Mouse (Mus musculus): Measurements from ENCODE around the gene Mpc1. TPM values are rescaled to one million over a fixed set of nuclear protein-coding genes. Genes with fewer than 3 reads are reported as not detected.

Mpc1 gene
- polyA plus RNA-seq (2016; fragmentation: Nextera tagmentation; extraction: Ambion mirVana): 164 and 166 TPM in 2 replicates

DNA sequence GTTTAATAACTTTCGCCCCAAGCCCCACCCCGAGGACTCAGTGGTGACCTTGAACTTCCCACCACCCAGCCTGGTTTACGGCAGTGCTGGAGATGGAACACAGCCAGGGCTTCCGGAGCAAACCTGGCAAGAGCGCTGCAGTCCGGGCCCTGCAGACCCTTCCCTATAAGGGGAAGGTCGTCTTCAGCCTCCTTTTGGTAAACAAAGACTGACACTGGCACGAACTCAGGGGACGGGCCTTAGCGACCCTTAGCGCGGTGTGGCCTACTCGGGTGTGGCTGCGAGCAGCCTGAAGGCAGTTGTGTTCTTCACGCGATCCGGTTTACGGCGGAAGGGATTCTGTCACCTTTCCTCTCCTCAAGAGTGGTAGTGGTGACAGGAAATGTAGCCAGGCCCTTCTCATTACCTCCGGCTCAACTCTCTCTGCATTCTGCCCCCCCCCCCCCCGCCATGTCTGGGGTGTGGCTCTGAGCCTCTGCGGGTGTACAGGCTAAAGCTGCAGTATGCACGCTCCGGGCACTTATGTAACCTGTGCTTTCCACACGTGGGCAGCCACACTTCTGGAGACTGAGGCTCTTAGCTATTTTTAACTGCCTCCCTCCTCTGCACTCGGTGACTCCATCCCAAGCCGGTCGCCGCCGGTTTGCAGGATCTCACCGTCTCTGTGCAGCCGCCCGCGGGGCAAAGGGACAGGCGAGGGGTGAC, at the start of gene Mpc1:
Gene Mpc1, plus strand, starts transcription at position 84 of the 705 bp plus-strand sequence.
- under 1% methylated on average over 35 of the region's 35 CpGs for WGBS
- Histone ChIP-seq H3K9ac (peak within 1 kb of the TSS; percentile 85), H3K4me2 (peak within 1 kb of the TSS; percentile 93), H3K27me3 (replicated peaks) (peaks cover 5% of the 10 kb centered on the region; the same call in 1 of the 2 replicates), H3K36me3 (no peaks in the 10 kb centered on the region), H3K4me3 (peak within 1 kb of the TSS; percentile 69), H3K27ac (ENCODE audit: poor library complexity, severe bottlenecking) (peak within 1 kb of the TSS; percentile 99), H3K9me3 (replicated peaks) (no peaks in the 10 kb centered on the region), H3K4me1 (replicated peaks) (peaks cover 6% of the 10 kb centered on the region; the same call in 1 of the 2 replicates)
- peak; percentile 80 for ATAC-seq (ENCODE audit: insufficient number of reproducible peaks, low FRiP score)

DNA sequence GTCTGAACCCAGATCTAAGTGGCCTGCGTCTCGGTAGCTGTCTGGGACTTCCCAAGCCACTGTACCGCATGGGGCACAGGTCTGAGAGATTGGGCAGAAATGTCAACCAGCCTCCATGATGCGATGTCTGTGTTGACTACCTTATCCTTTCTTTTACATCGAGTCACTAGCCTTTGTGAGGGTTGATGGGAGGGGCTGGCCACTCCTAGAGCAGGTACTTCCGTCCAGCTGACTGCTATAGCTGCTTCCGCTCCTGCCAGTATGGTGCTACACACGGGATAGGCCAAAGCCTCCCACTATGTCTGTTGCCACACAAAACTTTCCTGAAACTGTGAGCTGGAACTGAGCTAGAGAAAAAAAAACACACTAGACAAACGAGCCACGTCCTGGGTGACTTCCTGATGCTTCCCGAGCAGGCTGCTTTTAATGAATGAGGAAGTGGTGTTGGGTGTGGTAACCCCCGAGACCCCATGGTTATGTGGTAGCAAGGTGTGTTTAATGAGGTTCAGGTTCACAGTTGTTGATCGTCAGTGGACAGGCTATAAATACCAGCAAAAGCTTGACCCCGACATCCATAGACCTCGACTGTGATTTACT, 49.0 kb upstream of the Mpc1 start:
- Histone ChIP-seq H3K4me1 (replicated peaks) (peaks cover 5% of the 10 kb centered on the region; the same call in 1 of the 2 replicates), H3K27me3 (replicated peaks) (peaks cover 11% of the 10 kb centered on the region; the same call in 1 of the 2 replicates), H3K27ac (ENCODE audit: poor library complexity, severe bottlenecking) (no peak overlapping the region), H3K36me3 (no peaks in the 10 kb centered on the region), H3K4me2 (no peak overlapping the region), H3K9ac (no peak overlapping the region), H3K9me3 (replicated peaks) (no peaks in the 10 kb centered on the region), H3K4me3 (no peak overlapping the region)
- WGBS: 68% methylated on average over 15 of the region's 15 CpGs
- ATAC-seq (ENCODE audit: insufficient number of reproducible peaks, low FRiP score): no peak

DNA sequence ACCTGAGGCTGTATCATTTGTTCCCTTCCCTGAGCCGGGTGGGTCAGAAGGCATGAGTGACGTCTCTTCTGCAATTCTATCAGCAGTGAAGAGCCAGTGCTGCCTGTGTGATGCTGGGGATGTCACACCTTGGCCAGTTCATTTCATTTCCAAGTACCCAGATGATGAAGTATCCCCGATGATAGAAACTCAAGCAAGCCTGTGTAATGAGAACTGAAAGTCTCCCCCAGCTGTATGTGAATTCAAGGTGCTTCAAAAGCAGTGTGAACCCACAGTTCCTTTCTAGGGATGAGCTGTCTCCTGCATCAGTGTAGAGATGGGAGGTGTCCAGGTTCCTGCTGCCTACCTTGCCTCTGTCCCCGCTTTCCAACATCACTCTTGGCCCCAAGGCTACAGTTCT, 48.2 kb upstream of the Mpc1 start:
- H3K36me3 ChIP-seq: no peaks in the 10 kb centered on the region
- H3K9me3 ChIP-seq (replicated peaks): no peaks in the 10 kb centered on the region
- H3K27me3 ChIP-seq (replicated peaks): peaks cover 11% of the 10 kb centered on the region; the same call in 1 of the 2 replicates
- H3K4me2 ChIP-seq: no peak overlapping the region
- WGBS: 74% methylated on average over 4 of the region's 4 CpGs
- peaks cover 5% of the 10 kb centered on the region; the same call in 1 of the 2 replicates for H3K4me1 ChIP-seq (replicated peaks)
- no peak overlapping the region for H3K9ac ChIP-seq
- H3K27ac ChIP-seq (ENCODE audit: poor library complexity, severe bottlenecking): no peak overlapping the region
- no peak for ATAC-seq (ENCODE audit: insufficient number of reproducible peaks, low FRiP score)
- no peak overlapping the region for H3K4me3 ChIP-seq

DNA sequence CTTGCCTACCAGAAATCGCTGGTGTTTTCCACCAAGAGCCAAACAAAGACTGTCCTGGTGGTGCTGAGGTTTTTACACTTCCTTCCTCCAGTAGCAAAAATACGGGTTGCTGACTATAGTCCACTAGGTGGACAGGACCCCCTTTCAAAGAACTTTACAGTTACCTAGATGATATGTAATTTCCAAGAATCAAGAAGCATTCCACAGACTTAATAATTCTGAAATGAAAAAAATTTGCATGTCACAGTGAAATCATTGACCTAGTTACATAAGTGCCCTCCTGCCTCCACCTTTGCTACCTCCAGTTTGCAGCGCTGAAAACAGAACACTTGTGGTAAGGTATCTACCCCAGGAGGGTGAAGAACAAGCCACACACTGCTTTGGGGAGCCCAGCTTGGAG, 47.0 kb upstream of the Mpc1 start, which contains the start of gene Ccr6:
Gene Ccr6, plus strand, starts transcription at position 301 of the 400 bp plus-strand sequence.
- 67% methylated on average over 3 of the region's 3 CpGs for WGBS
- Histone ChIP-seq H3K36me3 (no peaks in the 10 kb centered on the region), H3K9me3 (replicated peaks) (no peaks in the 10 kb centered on the region), H3K9ac (no peak within 1 kb of the TSS), H3K4me3 (no peak within 1 kb of the TSS), H3K4me2 (no peak within 1 kb of the TSS), H3K4me1 (replicated peaks) (peaks cover 5% of the 10 kb centered on the region; the same call in 1 of the 2 replicates), H3K27ac (ENCODE audit: poor library complexity, severe bottlenecking) (no peak within 1 kb of the TSS), H3K27me3 (replicated peaks) (peaks cover 11% of the 10 kb centered on the region)
- ATAC-seq (ENCODE audit: insufficient number of reproducible peaks, low FRiP score): no peak

DNA sequence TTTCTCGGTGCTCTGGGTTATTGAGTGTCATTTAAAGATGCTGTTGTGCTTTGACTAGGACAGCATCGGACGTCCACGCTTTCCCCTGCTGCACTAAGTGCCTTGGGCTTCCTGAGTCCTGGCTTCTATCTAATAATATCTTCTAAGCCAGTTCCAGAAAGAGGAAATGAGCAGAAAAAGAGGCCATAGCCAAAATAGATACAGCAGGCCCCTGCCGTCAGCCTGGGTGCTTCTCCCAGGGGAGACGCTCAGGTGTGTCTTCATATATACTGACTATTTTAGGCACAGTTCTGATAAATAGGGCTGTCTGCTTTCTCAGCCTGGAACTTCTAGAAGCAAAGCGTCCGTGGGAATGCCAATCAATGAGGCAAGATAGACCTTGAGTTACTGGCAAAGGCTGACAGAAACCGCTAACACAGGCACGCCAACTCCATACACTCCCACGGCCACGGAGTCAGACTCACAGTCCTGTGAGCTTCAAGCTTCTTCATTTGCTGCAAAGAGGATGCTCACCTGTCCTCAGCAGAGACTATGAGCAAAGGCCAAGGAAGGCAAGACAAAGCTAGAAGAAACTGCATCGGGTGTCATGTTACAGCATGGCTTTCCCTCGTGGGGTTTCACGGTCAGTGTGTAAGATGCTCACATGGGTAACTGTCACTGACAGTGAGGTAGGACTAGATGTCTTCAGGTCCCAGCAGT, 44.5 kb upstream of the Mpc1 start:
- Histone ChIP-seq H3K9ac (no peak overlapping the region), H3K36me3 (no peaks in the 10 kb centered on the region), H3K27ac (ENCODE audit: poor library complexity, severe bottlenecking) (no peak overlapping the region), H3K4me3 (no peak overlapping the region), H3K9me3 (replicated peaks) (no peaks in the 10 kb centered on the region), H3K4me2 (no peak overlapping the region), H3K27me3 (replicated peaks) (peaks cover 15% of the 10 kb centered on the region), H3K4me1 (replicated peaks) (no peaks in the 10 kb centered on the region)
- no peak for ATAC-seq (ENCODE audit: insufficient number of reproducible peaks, low FRiP score)
- 69% methylated on average over 15 of the region's 15 CpGs for WGBS

DNA sequence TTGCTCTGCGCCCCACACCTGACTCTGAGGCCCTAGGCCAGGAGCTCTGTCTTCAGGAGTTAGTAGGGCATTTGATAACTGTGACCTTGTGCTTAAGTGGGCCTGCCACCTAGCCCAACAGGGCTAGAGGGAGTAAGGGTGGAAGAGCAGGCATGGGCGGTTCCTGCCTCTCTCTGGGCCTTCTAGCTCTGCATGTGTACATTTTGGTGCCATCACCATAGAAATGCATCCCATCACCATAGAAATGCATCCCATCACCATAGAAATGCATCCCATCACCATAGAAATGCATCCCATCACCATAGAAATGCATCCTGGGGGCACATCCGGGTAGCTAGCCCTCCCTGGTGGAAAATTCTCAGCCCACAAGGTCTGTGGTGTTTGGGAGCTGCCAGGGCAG, 43.1 kb upstream of the Mpc1 start:
- Histone ChIP-seq H3K4me3 (no peak overlapping the region), H3K9me3 (replicated peaks) (no peaks in the 10 kb centered on the region), H3K36me3 (no peaks in the 10 kb centered on the region), H3K4me1 (replicated peaks) (no peaks in the 10 kb centered on the region), H3K27me3 (replicated peaks) (peaks cover 18% of the 10 kb centered on the region), H3K9ac (no peak overlapping the region), H3K27ac (ENCODE audit: poor library complexity, severe bottlenecking) (no peak overlapping the region), H3K4me2 (no peak overlapping the region)
- no peak for ATAC-seq (ENCODE audit: insufficient number of reproducible peaks, low FRiP score)
- WGBS: 64% methylated on average over 3 of the region's 3 CpGs

DNA sequence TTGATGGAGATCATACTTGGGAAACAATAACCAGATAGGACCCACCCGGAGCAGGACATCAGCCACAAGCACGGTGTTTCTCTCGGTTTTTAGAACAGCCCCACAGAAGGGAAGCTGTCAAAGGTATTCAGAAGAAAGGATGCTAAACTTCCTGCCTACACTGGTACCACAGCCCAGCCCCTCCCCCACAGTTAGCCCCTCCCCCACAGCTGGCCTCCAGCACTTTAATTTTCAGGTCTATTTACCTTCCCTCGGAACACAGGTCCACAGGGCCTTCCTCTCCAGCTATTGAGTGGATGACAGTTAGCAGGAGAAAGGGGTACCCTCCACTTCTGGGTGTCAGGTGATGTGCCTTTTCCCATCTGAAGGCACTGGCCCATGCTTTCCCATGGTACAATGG, 42.2 kb upstream of the Mpc1 start:
- Histone ChIP-seq H3K36me3 (no peaks in the 10 kb centered on the region), H3K4me1 (replicated peaks) (no peaks in the 10 kb centered on the region), H3K27ac (ENCODE audit: poor library complexity, severe bottlenecking) (no peak overlapping the region), H3K27me3 (replicated peaks) (peaks cover 18% of the 10 kb centered on the region), H3K4me3 (no peak overlapping the region), H3K4me2 (no peak overlapping the region), H3K9ac (no peak overlapping the region), H3K9me3 (replicated peaks) (no peaks in the 10 kb centered on the region)
- ATAC-seq (ENCODE audit: insufficient number of reproducible peaks, low FRiP score): no peak
- WGBS: 72% methylated on average over 4 of the region's 4 CpGs

DNA sequence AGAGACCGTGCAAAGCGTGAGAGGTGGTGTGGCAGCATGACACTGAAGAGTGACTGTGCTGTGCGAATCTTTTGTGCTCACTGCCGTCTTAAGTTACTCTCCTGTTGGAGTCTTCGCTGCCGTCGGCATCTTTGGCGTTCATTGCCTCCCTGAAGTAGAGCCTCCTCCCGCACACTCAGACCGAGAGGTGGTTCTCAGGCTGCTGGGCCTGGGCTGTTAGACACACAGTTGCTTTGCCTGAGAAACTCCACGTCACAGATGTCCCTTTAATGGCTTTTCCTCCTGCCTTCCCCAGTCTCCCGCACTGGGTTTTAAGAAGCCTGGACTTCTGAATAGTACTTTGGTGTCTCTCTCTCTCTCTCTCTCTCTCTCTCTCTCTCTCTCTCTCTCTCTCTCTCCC, 41.1 kb upstream of the Mpc1 start:
- Histone ChIP-seq H3K4me3 (no peak overlapping the region), H3K4me1 (replicated peaks) (no peaks in the 10 kb centered on the region), H3K9me3 (replicated peaks) (no peaks in the 10 kb centered on the region), H3K27me3 (replicated peaks) (peaks cover 15% of the 10 kb centered on the region; the same call in 1 of the 2 replicates), H3K27ac (ENCODE audit: poor library complexity, severe bottlenecking) (no peak overlapping the region), H3K4me2 (no peak overlapping the region), H3K9ac (no peak overlapping the region), H3K36me3 (no peaks in the 10 kb centered on the region)
- WGBS: 73% methylated on average over 12 of the region's 12 CpGs
- no peak for ATAC-seq (ENCODE audit: insufficient number of reproducible peaks, low FRiP score)

DNA sequence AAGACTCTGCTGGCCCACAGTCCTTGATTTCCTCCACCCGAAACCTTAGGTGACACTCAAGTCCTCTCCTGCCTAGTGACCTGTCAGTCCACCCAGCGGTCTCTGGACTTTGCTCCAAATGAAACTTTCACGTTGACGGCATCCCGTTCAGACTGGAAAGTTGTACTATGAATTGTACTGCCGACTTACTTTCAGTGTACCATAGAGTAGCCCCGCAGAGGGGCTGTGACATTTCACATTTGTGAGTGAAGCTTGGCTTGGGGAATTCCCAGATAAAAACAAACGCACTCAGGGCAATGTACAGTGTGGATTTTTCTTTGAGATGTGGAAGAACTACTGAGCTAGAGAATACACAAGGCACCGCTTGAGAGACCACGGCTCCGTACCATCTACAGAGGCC, 40.5 kb upstream of the Mpc1 start:
- WGBS: 85% methylated on average over 11 of the region's 11 CpGs
- H3K9me3 ChIP-seq (replicated peaks): no peaks in the 10 kb centered on the region
- H3K4me1 ChIP-seq (replicated peaks): no peaks in the 10 kb centered on the region
- no peak overlapping the region for H3K27ac ChIP-seq (ENCODE audit: poor library complexity, severe bottlenecking)
- no peak overlapping the region for H3K4me3 ChIP-seq
- H3K27me3 ChIP-seq (replicated peaks): peaks cover 20% of the 10 kb centered on the region
- no peak overlapping the region for H3K4me2 ChIP-seq
- H3K36me3 ChIP-seq: no peaks in the 10 kb centered on the region
- no peak overlapping the region for H3K9ac ChIP-seq
- no peak for ATAC-seq (ENCODE audit: insufficient number of reproducible peaks, low FRiP score)

DNA sequence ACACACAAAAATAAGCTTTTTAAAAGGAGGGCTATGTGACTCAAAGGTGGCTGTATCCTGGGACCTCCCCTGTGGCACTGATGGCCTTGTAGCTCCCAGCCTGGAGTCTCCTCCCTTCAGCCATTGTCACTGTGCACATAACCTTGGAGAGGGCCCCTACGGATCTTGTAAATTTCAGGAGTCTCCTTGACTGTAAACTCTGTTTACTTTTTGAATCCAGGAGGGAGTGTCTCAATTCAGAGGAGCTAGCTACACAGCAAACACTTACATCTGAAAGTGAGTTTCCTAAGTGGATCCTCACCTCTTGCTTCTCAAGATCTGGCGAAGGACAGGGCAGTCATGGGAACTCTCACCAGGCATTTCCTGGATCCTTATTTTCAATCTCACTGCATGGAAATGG, 38.6 kb upstream of the Mpc1 start:
- Histone ChIP-seq H3K4me3 (no peak overlapping the region), H3K9me3 (replicated peaks) (no peaks in the 10 kb centered on the region), H3K27ac (ENCODE audit: poor library complexity, severe bottlenecking) (no peak overlapping the region), H3K4me2 (no peak overlapping the region), H3K27me3 (replicated peaks) (peaks cover 27% of the 10 kb centered on the region), H3K4me1 (replicated peaks) (no peaks in the 10 kb centered on the region), H3K9ac (no peak overlapping the region), H3K36me3 (no peaks in the 10 kb centered on the region)
- 73% methylated on average over 2 of the region's 2 CpGs for WGBS
- no peak for ATAC-seq (ENCODE audit: insufficient number of reproducible peaks, low FRiP score)

DNA sequence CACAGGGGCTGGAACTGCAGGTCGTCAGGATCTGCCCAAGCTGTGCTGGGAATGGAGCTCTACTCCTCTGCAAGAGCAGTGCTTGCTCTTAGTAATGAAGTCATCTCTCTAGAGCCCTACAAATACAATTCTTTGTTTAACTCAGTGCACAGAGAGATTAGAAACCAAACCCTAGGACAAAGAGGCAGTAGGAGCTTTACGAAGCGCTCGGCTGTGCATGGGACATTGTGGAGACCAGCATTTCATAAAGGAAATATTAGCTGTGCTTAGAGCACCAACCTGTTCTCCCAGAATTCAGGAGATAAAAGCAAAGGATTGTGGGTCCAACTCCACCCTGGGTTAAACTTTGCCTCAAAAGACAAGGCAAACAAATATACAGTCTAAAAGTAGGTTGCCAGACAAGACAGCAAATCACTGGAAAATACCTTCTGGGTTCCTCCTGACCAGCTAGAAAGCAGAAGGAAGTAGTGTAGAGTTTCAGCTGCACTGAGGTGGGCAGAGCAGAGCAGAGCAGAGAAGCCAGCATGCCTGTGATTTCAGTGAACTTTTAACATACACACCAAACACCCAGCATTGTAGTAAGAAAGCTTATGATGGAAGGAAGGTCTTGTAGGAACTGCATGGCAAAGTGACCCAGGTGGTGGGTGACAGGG, 36.5 kb upstream of the Mpc1 start:
- Histone ChIP-seq H3K36me3 (no peaks in the 10 kb centered on the region), H3K27ac (ENCODE audit: poor library complexity, severe bottlenecking) (no peak overlapping the region), H3K9me3 (replicated peaks) (no peaks in the 10 kb centered on the region), H3K4me3 (no peak overlapping the region), H3K4me1 (replicated peaks) (no peaks in the 10 kb centered on the region), H3K4me2 (no peak overlapping the region), H3K27me3 (replicated peaks) (peaks cover 42% of the 10 kb centered on the region), H3K9ac (no peak overlapping the region)
- 77% methylated on average over 4 of the region's 4 CpGs for WGBS
- no peak for ATAC-seq (ENCODE audit: insufficient number of reproducible peaks, low FRiP score)
